Mouse (Mus musculus): ENCODE measurements around the gene Slc6a6. TPM values are rescaled to one million over a fixed set of nuclear protein-coding genes. Genes with fewer than 3 reads are reported as not detected.

Slc6a6 gene
- total and polyA plus RNA-seq, 3 experiments, result 28.4 to 56.0 (median 31.3) TPM

DNA sequence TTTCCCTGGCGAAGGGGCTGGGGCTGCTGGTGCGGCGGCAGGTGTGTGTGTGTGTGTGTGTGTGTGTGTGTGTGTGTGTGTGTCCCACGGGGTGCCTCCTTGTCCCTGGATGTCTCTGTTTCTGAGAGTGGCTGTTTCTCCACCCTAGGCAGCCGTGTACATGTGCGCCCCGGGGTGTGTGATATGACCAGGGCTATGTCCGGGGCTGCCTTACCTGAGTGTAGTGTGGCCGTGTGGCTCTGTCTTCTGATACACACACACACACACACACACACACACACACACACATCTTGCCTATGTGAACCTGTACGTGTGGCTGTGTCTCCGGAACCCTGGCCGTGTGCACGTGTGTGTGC, 599 bp downstream of the Slc6a6 start:
- peaks cover 0 to 21% of the 10 kb centered on the region in 2 experiments for H3K36me3 ChIP-seq (replicated peaks in 1 of 2; ENCODE audit: control insufficient read depth in 1 of 2, insufficient read depth in 1 of 2, low read length in 1 of 2)
- no peaks in the 10 kb centered on the region for H3K9me3 ChIP-seq (replicated peaks; ENCODE audit: low read length)
- peak overlapping the region; percentile 89 for H3K9ac ChIP-seq (ENCODE audit: insufficient read depth, low read depth)
- DNase-seq (ENCODE audit: extremely low read depth), result no peak
- H3K27me3 ChIP-seq (replicated peaks), result no peaks in the 10 kb centered on the region
- dilution Hi-C loops (cut with MboI; ENCODE audit: extremely low pct_ligation_motif_present, extremely low pct_unique_long_range_greater_than_20kb, low sequenced_read_pairs) (no loop called here), in situ Hi-C loops (cut with MboI; ENCODE audit: low pct_ligation_motif_present, low pct_unique_long_range_greater_than_20kb, low sequenced_read_pairs) (no loop called here)
- H3K4me3 ChIP-seq (replicated peaks in 1 of 3; ENCODE audit: low read depth in 2 of 3, low read length in 2 of 3, poor library complexity in 1 of 3), result peak overlapping the region; percentile 71 to 97 (median 94)
- H3K4me1 ChIP-seq (ENCODE audit: control insufficient read depth in 1 of 2, insufficient read depth in 2 of 2), result peaks cover 26 to 63% of the 10 kb centered on the region in 2 experiments
- H3K4me2 ChIP-seq (ENCODE audit: insufficient read depth, low read depth, poor library complexity, severe bottlenecking), result peak overlapping the region; percentile 59
- TF ChIP-seq BHLHE40 (IDR thresholded peaks at IDR 0.05; ENCODE audit: low read depth, low read length) (peak; percentile 29; the same call in 1 of the 2 replicates), TBP (conservative IDR thresholded peaks at IDR 0.05; ENCODE audit: low read depth, low read length) (no peak)
- peak overlapping the region; percentile 37; the same call in 1 of the 2 replicates for H3K27ac ChIP-seq (ENCODE audit: insufficient read depth, low read depth)
- H3K79me2 ChIP-seq (replicated peaks; ENCODE audit: control insufficient read depth, extremely low read depth, insufficient read depth, poor library complexity, severe bottlenecking), result peaks cover 9% of the 10 kb centered on the region

DNA sequence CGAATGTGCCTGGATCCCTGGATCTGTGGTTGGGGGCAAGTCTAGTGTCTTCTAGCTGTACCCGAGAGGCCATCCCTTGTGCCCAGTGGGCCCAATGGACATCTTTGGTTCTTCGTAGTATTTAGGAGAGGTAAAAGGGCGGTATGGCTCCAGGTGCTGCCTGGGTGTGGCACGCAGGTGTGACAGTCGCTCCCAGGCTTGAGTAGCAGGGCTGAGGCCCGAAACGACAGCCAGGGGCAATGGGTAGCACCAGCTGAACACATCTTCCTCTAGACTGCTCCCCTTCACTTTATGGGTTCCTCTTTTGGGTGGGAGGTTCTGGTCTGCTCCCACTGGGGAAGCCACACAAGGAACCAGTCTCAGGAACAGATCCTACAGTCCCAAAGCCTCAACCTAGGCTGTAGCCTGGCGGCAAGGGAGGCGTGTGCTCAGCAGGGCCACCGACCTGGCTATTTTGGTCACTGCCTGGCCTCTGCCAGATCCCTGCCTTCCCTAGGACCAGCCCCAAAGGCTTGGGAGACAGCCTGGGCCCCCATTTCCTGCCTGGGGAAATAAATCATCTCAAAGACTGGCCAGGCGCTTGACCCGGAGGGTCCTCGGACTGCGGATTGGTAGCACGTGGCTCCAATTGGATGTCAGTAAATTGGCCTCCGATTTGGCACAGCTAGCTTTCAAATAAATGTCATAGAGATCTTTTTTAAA, 1.1 kb downstream of the Slc6a6 start:
- H3K27ac ChIP-seq (ENCODE audit: insufficient read depth, low read depth), result no peak overlapping the region
- peak overlapping the region; percentile 71 to 97 (median 94) for H3K4me3 ChIP-seq (replicated peaks in 1 of 3; ENCODE audit: low read depth in 2 of 3, low read length in 2 of 3, poor library complexity in 1 of 3)
- H3K9ac ChIP-seq (ENCODE audit: insufficient read depth, low read depth), result peak overlapping the region; percentile 89
- H3K27me3 ChIP-seq (replicated peaks), result no peaks in the 10 kb centered on the region
- H3K4me1 ChIP-seq (ENCODE audit: control insufficient read depth in 1 of 2, insufficient read depth in 2 of 2), result peaks cover 22 to 63% of the 10 kb centered on the region in 2 experiments
- dilution Hi-C loops (cut with MboI; ENCODE audit: extremely low pct_ligation_motif_present, extremely low pct_unique_long_range_greater_than_20kb, low sequenced_read_pairs), result no loop called here
- peak overlapping the region; percentile 59 for H3K4me2 ChIP-seq (ENCODE audit: insufficient read depth, low read depth, poor library complexity, severe bottlenecking)
- in situ Hi-C loops (cut with MboI; ENCODE audit: low pct_ligation_motif_present, low pct_unique_long_range_greater_than_20kb, low sequenced_read_pairs), result no loop called here
- DNase-seq (ENCODE audit: extremely low read depth), result no peak
- H3K79me2 ChIP-seq (replicated peaks; ENCODE audit: control insufficient read depth, extremely low read depth, insufficient read depth, poor library complexity, severe bottlenecking), result peaks cover 9% of the 10 kb centered on the region
- TF ChIP-seq ZKSCAN1 (IDR thresholded peaks at IDR 0.05; ENCODE audit: borderline replicate concordance, low read depth, low read length), result no peak
- no peak for TF ChIP-seq PAX5 (IDR thresholded peaks at IDR 0.05; ENCODE audit: low read length)
- no peak for TF ChIP-seq ZMIZ1 (IDR thresholded peaks at IDR 0.05; ENCODE audit: low read depth, low read length)
- TF ChIP-seq MXI1 (IDR thresholded peaks at IDR 0.05; ENCODE audit: low read depth, low read length), result no peak
- TF ChIP-seq TCF12 (IDR thresholded peaks at IDR 0.05; ENCODE audit: low read depth, low read length), result no peak
- TF ChIP-seq RAD21 (IDR thresholded peaks at IDR 0.05; ENCODE audit: low read depth, low read length), result no peak
- no peak for TF ChIP-seq ZNF384 (IDR thresholded peaks at IDR 0.05; ENCODE audit: low read depth, low read length)
- no peak for TF ChIP-seq TBP (conservative IDR thresholded peaks at IDR 0.05; ENCODE audit: low read depth, low read length)
- no peak for TF ChIP-seq SMC3 (IDR thresholded peaks at IDR 0.05; ENCODE audit: low read depth, low read length)
- TF ChIP-seq E2F4 (IDR thresholded peaks at IDR 0.05; ENCODE audit: insufficient replicate concordance, low read depth, low read length), result no peak
- TF ChIP-seq MAZ (IDR thresholded peaks at IDR 0.05; ENCODE audit: low read depth, low read length), result no peak
- TF ChIP-seq MEF2A (IDR thresholded peaks at IDR 0.05; ENCODE audit: borderline replicate concordance, low read depth, low read length), result no peak
- TF ChIP-seq CTCF (conservative IDR thresholded peaks at IDR 0.05 in 1 of 2, IDR thresholded peaks at IDR 0.05 in 1 of 2; ENCODE audit: low read depth in 2 of 2, low read length in 2 of 2), result no peak
- H3K9me3 ChIP-seq (replicated peaks; ENCODE audit: low read length), result no peaks in the 10 kb centered on the region
- H3K36me3 ChIP-seq (replicated peaks in 1 of 2; ENCODE audit: control insufficient read depth in 1 of 2, insufficient read depth in 1 of 2, low read length in 1 of 2), result peaks cover 0 to 24% of the 10 kb centered on the region in 2 experiments
